In the genomic region with DNA sequence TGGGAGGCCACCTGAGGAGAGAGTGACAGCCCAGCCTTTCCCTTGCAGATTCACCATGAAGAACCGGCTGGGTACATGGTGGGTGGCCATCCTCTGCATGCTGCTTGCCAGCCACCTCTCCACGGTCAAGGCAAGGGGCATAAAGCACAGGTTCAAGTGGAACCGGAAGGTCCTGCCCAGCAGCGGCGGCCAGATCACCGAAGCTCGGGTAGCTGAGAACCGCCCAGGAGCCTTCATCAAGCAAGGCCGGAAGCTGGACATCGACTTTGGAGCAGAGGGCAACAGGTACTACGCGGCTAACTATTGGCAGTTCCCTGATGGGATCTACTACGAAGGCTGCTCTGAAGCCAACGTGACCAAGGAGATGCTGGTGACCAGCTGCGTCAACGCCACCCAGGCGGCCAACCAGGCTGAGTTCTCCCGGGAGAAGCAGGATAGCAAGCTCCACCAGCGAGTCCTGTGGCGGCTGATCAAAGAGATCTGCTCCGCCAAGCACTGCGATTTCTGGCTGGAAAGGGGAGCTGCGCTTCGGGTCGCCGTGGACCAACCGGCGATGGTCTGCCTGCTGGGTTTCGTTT, we compare ENCODE assay signal across 9 mouse cellular contexts. TPM values are rescaled to one million over a fixed set of nuclear protein-coding genes. Genes with fewer than 3 reads are reported as not detected.
A peak's percentile ranks its signal among the peaks of the same experiment; 100 is the strongest.
DNase-seq lines count a peak whose midpoint lies in the region; ATAC-seq and TF ChIP-seq lines count a peak whose summit lies in the region.
"Had no signal": no experiment of that assay in that cellular context is flagged by ENCODE, and none has a peak within 500 bp of the region (broad histone marks: within the 10 kb centered on the region; RNA-seq: fewer than 3 reads in every experiment).

No protein-coding gene starts in this region.

- WGBS in forebrain, embryonic 12.5 days: 29% methylated on average over 29 of the region's 29 CpGs
- WGBS in intestine, embryonic 16.5 days: 13% methylated on average over 29 of the region's 29 CpGs
- 7% methylated on average over 29 of the region's 29 CpGs for WGBS in lung, embryonic 16.5 days
- 13% methylated on average over 29 of the region's 29 CpGs for WGBS in stomach, postnatal 0 days

- TF ChIP-seq EP300 in stomach, postnatal 0 days (optimal IDR thresholded peaks at IDR 0.05): no peak

- H3K4me2 ChIP-seq in forebrain, embryonic 12.5 days: peak overlapping the region; percentile 8
- peak overlapping the region; percentile 47 for H3K4me2 ChIP-seq in intestine, embryonic 16.5 days (ENCODE audit: low read depth, low read length)
- peak overlapping the region; percentile 45 for H3K4me2 ChIP-seq in lung, embryonic 16.5 days (ENCODE audit: low read depth, low read length)
- H3K4me2 ChIP-seq in stomach, postnatal 0 days (replicated peaks; ENCODE audit: low read depth): peak overlapping the region; percentile 30

- no peak for ATAC-seq in forebrain, embryonic 12.5 days (ENCODE audit: low FRiP score)
- ATAC-seq in intestine, embryonic 16.5 days: no peak
- ATAC-seq in lung, embryonic 16.5 days (ENCODE audit: low read depth): no peak
- ATAC-seq in stomach, postnatal 0 days (ENCODE audit: low FRiP score, low TSS enrichment): no peak

- H3K4me3 ChIP-seq in layer of hippocampus, adult 2 months: peak overlapping the region; percentile 33
- no peak overlapping the region for H3K4me3 ChIP-seq in forebrain, embryonic 12.5 days (replicated peaks)
- peak overlapping the region; percentile 31 for H3K4me3 ChIP-seq in intestine, embryonic 16.5 days (ENCODE audit: low read length)
- peak overlapping the region; percentile 6 for H3K4me3 ChIP-seq in lung, embryonic 16.5 days (ENCODE audit: low read length)
- peak overlapping the region; percentile 12; the same call in 1 of the 2 replicates for H3K4me3 ChIP-seq in stomach, postnatal 0 days (ENCODE audit: low read depth, low read length)

- peaks cover 52% of the 10 kb centered on the region for H3K27me3 ChIP-seq in forebrain, embryonic 12.5 days
- H3K27me3 ChIP-seq in intestine, embryonic 16.5 days (replicated peaks; ENCODE audit: control insufficient read depth, insufficient read depth, low read length): peaks cover 17% of the 10 kb centered on the region; the same call in 1 of the 2 replicates
- H3K27me3 ChIP-seq in lung, embryonic 16.5 days (ENCODE audit: control insufficient read depth, insufficient read depth, low read depth, low read length): no peaks in the 10 kb centered on the region; the same call in 1 of the 2 replicates
- H3K27me3 ChIP-seq in stomach, postnatal 0 days (ENCODE audit: control insufficient read depth, insufficient read depth, low read length): no peaks in the 10 kb centered on the region

- H3K36me3 ChIP-seq in forebrain, embryonic 12.5 days (replicated peaks): no peaks in the 10 kb centered on the region
- no peaks in the 10 kb centered on the region for H3K36me3 ChIP-seq in intestine, embryonic 16.5 days (ENCODE audit: control insufficient read depth, insufficient read depth, low read length)
- H3K36me3 ChIP-seq in lung, embryonic 16.5 days (ENCODE audit: control insufficient read depth, insufficient read depth, low read length): no peaks in the 10 kb centered on the region
- no peaks in the 10 kb centered on the region for H3K36me3 ChIP-seq in stomach, postnatal 0 days (ENCODE audit: control insufficient read depth, insufficient read depth, low read length)

- no peak overlapping the region for H3K27ac ChIP-seq in layer of hippocampus, adult 2 months
- no peak overlapping the region for H3K27ac ChIP-seq in forebrain, embryonic 12.5 days
- H3K27ac ChIP-seq in intestine, embryonic 16.5 days (ENCODE audit: low read length): no peak overlapping the region
- H3K27ac ChIP-seq in lung, embryonic 16.5 days (ENCODE audit: low read length): no peak overlapping the region
- no peak overlapping the region for H3K27ac ChIP-seq in stomach, postnatal 0 days (replicated peaks)

- H3K4me1 ChIP-seq in forebrain, embryonic 12.5 days: peaks cover 13% of the 10 kb centered on the region
- peaks cover 3% of the 10 kb centered on the region; the same call in 1 of the 2 replicates for H3K4me1 ChIP-seq in intestine, embryonic 16.5 days (ENCODE audit: control insufficient read depth, insufficient read depth, low read length)
- peaks cover 9% of the 10 kb centered on the region for H3K4me1 ChIP-seq in lung, embryonic 16.5 days (replicated peaks; ENCODE audit: control insufficient read depth, insufficient read depth, low read length)
- H3K4me1 ChIP-seq in stomach, postnatal 0 days (replicated peaks; ENCODE audit: control insufficient read depth, insufficient read depth): no peaks in the 10 kb centered on the region

- TF ChIP-seq CTCF in layer of hippocampus, adult 2 months (conservative IDR thresholded peaks at IDR 0.05): no peak
- no peak for TF ChIP-seq CTCF in stomach, postnatal 0 days (IDR thresholded peaks at IDR 0.05; ENCODE audit: low read depth)

- H3K9ac ChIP-seq in forebrain, embryonic 12.5 days: no peak overlapping the region
- H3K9ac ChIP-seq in intestine, embryonic 16.5 days (ENCODE audit: low read depth, low read length): peak overlapping the region; percentile 23; the same call in 1 of the 2 replicates
- no peak overlapping the region for H3K9ac ChIP-seq in lung, embryonic 16.5 days (ENCODE audit: low read length)
- H3K9ac ChIP-seq in stomach, postnatal 0 days (ENCODE audit: low read length): no peak overlapping the region

- DNase-seq in layer of hippocampus, adult 2 months (ENCODE audit: low spot score in 2 of 2): peak; percentile 0 to 11
- DNase-seq in layer of hippocampus, adult 11-12 months (ENCODE audit: low spot score): no peak
- DNase-seq in stomach, postnatal 0 days (ENCODE audit: low spot score): peak; percentile 29
- DNase-seq in thymus, postnatal 0 days (ENCODE audit: low spot score): no peak
- DNase-seq in gastrocnemius, adult 8-10 months (ENCODE audit: low spot score in 2 of 2): no peak

- no peaks in the 10 kb centered on the region for H3K9me3 ChIP-seq in forebrain, embryonic 12.5 days
- H3K9me3 ChIP-seq in intestine, embryonic 16.5 days (ENCODE audit: control insufficient read depth, low read length): no peaks in the 10 kb centered on the region
- H3K9me3 ChIP-seq in lung, embryonic 16.5 days (ENCODE audit: control insufficient read depth, low read length): no peaks in the 10 kb centered on the region
- H3K9me3 ChIP-seq in stomach, postnatal 0 days (ENCODE audit: control insufficient read depth, low read length): no peaks in the 10 kb centered on the region

RNA-seq across cellular contexts. Expression of a gene that starts 2.4 kb away (rescaled TPM):
- not detected for total RNA-seq in layer of hippocampus, adult 2 months (2021)
- polyA plus RNA-seq in forebrain, embryonic 12.5 days (2016; fragmentation: Nextera tagmentation; extraction: Ambion mirVana): 7.0 and 7.3 TPM in 2 replicates
- 27.1 and 28.8 TPM in 2 replicates for polyA plus RNA-seq in intestine, embryonic 16.5 days (2015; fragmentation: Nextera tagmentation; extraction: Ambion mirVana)
- 33.6 and 38.3 TPM in 2 replicates for polyA plus RNA-seq in lung, embryonic 16.5 days (2015; fragmentation: Nextera tagmentation; extraction: Ambion mirVana)
- 16.3 and 22.8 TPM in 2 replicates for polyA plus RNA-seq in stomach, postnatal 0 days (2015; fragmentation: Nextera tagmentation; extraction: Ambion mirVana)
- polyA plus RNA-seq in thymus, postnatal 0 days (2015; fragmentation: Nextera tagmentation; extraction: Ambion mirVana): 3.4 and 4.0 TPM in 2 replicates
- under 1 TPM in 2 of 4 experiments, not detected in 2; 0.10 to 0.40 TPM for total RNA-seq in gastrocnemius, adult 8-10 months (2022)

RNA-seq across cellular contexts. Expression of a gene that starts 43.3 kb away (rescaled TPM):
- total RNA-seq in layer of hippocampus, adult 2 months (2021): not detected
- polyA plus RNA-seq in forebrain, embryonic 12.5 days (2016; fragmentation: Nextera tagmentation; extraction: Ambion mirVana): not detected in 2 replicates
- polyA plus RNA-seq in intestine, embryonic 16.5 days (2015; fragmentation: Nextera tagmentation; extraction: Ambion mirVana): not detected in 2 replicates
- not detected in 2 replicates for polyA plus RNA-seq in lung, embryonic 16.5 days (2015; fragmentation: Nextera tagmentation; extraction: Ambion mirVana)
- 0.17 TPM in 2 replicates for polyA plus RNA-seq in stomach, postnatal 0 days (2015; fragmentation: Nextera tagmentation; extraction: Ambion mirVana)
- not detected in 2 replicates for polyA plus RNA-seq in thymus, postnatal 0 days (2015; fragmentation: Nextera tagmentation; extraction: Ambion mirVana)
- not detected for total RNA-seq in gastrocnemius, adult 8-10 months (2022)
- total RNA-seq: ES-E14 had no signal

RNA-seq across cellular contexts. Expression of a gene that starts 43.3 kb away (rescaled TPM):
- total RNA-seq in layer of hippocampus, adult 2 months (2021): 100 to 1,000 TPM; 984 to 990 TPM
- polyA plus RNA-seq in forebrain, embryonic 12.5 days (2016; fragmentation: Nextera tagmentation; extraction: Ambion mirVana): 66.4 and 67.7 TPM in 2 replicates
- polyA plus RNA-seq in intestine, embryonic 16.5 days (2015; fragmentation: Nextera tagmentation; extraction: Ambion mirVana): 49.5 and 50.7 TPM in 2 replicates
- 56.7 and 60.4 TPM in 2 replicates for polyA plus RNA-seq in lung, embryonic 16.5 days (2015; fragmentation: Nextera tagmentation; extraction: Ambion mirVana)
- polyA plus RNA-seq in stomach, postnatal 0 days (2015; fragmentation: Nextera tagmentation; extraction: Ambion mirVana): 87.5 and 102 TPM in 2 replicates
- polyA plus RNA-seq in thymus, postnatal 0 days (2015; fragmentation: Nextera tagmentation; extraction: Ambion mirVana): 43.3 and 46.2 TPM in 2 replicates
- total RNA-seq in gastrocnemius, adult 8-10 months (2022): 100 to 1,000 TPM in 2 of 4 experiments, 10 to 100 TPM in 2; 99.4 to 117 (median 102) TPM

Comparison
In these comparisons a context has a peak if more than half of its experiments do, and no peak if none do; other contexts are left out.
1. DNase-seq: peak in layer of hippocampus, adult 2 months (2 of 2) and stomach, postnatal 0 days (single experiment); none in layer of hippocampus, adult 11-12 months (single experiment), thymus, postnatal 0 days (single experiment) and gastrocnemius, adult 8-10 months (0 of 2).
2. Peak in every context shown above with its lines, with median percentiles within 50 percentile points of each other: H3K4me2 ChIP-seq.